Mouse (Mus musculus): ENCODE measurements around the gene Coil. TPM values are rescaled to one million over a fixed set of nuclear protein-coding genes. Genes with fewer than 3 reads are reported as not detected.

Coil gene
- polyA plus RNA-seq, 1 experiment from 2014 or later: 18.3 TPM

GRCm38 (mm10) chr11:89017514-89018182 is 47.6 kb downstream of the Coil start:
- H3K9me3 ChIP-seq (replicated peaks): no peaks in the 10 kb centered on the region
- no peaks in the 10 kb centered on the region for H3K27me3 ChIP-seq
- no peak overlapping the region for H3K4me2 ChIP-seq
- H3K27ac ChIP-seq: no peak overlapping the region
- no peak for ATAC-seq (replicated peaks; ENCODE audit: low FRiP score)
- no peaks in the 10 kb centered on the region for H3K4me1 ChIP-seq
- no peak overlapping the region for H3K4me3 ChIP-seq (replicated peaks)
- 87% methylated on average over 9 of the region's 9 CpGs for WGBS
- H3K36me3 ChIP-seq: peaks cover 35% of the 10 kb centered on the region
- no peak overlapping the region for H3K9ac ChIP-seq

GRCm38 (mm10) chr11:89020681-89021305 is 50.7 kb downstream of the Coil start:
- no peak for ATAC-seq (replicated peaks; ENCODE audit: low FRiP score)
- Histone ChIP-seq H3K4me2 (no peak overlapping the region), H3K9me3 (replicated peaks) (no peaks in the 10 kb centered on the region), H3K4me3 (replicated peaks) (no peak overlapping the region), H3K27me3 (no peaks in the 10 kb centered on the region), H3K9ac (no peak overlapping the region), H3K4me1 (peaks cover 17% of the 10 kb centered on the region), H3K36me3 (peaks cover 18% of the 10 kb centered on the region), H3K27ac (no peak overlapping the region)
- 75% methylated on average over 9 of the region's 9 CpGs for WGBS

- peaks cover 20% of the 10 kb centered on the region for H3K4me1 ChIP-seq
- H3K27me3 ChIP-seq: no peaks in the 10 kb centered on the region
- H3K27ac ChIP-seq: no peak overlapping the region
- no peaks in the 10 kb centered on the region for H3K9me3 ChIP-seq (replicated peaks)
- 85% methylated on average over 7 of the region's 7 CpGs for WGBS
- no peak overlapping the region for H3K9ac ChIP-seq
- no peak overlapping the region for H3K4me2 ChIP-seq
- no peak for ATAC-seq (replicated peaks; ENCODE audit: low FRiP score)
- H3K4me3 ChIP-seq (replicated peaks): no peak overlapping the region
- peaks cover 10% of the 10 kb centered on the region; the same call in 1 of the 2 replicates for H3K36me3 ChIP-seq
These were observed 51.6 kb downstream of the Coil start for GRCm38 (mm10) chr11:89021687-89022086.

DNA sequence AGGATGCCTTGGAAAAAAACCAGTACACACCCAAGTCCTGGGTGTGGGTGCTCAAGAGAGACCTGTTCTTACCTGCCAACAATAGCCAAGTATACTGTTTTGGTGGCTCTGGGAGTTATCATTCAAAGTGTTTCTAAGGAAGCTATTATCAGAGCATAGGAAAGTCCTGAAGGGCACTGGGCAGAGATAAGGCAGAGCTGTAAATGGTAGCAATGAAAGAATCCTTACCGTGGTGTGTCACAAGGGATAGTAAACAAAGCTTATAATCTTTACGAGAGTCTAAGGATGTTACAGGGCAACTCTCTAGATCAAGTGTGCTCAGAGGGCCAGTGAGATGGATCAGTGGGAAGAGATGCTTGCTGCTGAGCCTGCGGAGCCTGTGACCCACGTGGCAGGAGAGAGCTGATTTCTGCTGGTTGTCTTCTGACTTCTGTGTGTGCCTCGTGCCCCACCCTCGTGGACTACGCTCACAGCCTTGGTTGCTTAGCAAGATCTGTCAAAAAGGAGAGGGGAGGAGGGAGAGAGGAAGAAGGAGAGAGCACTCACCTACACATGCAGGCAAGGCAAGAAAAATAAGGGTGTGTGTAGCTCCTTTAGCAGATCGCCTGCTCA is 52.2 kb downstream of the Coil start:
- ATAC-seq (replicated peaks; ENCODE audit: low FRiP score): no peak
- peaks cover 20% of the 10 kb centered on the region for H3K4me1 ChIP-seq
- peaks cover 6% of the 10 kb centered on the region; the same call in 1 of the 2 replicates for H3K36me3 ChIP-seq
- no peak overlapping the region for H3K9ac ChIP-seq
- no peak overlapping the region for H3K4me2 ChIP-seq
- no peaks in the 10 kb centered on the region for H3K9me3 ChIP-seq (replicated peaks)
- WGBS: 65% methylated on average over 8 of the region's 8 CpGs
- H3K27me3 ChIP-seq: no peaks in the 10 kb centered on the region
- no peak overlapping the region for H3K27ac ChIP-seq
- no peak overlapping the region for H3K4me3 ChIP-seq (replicated peaks)

DNA sequence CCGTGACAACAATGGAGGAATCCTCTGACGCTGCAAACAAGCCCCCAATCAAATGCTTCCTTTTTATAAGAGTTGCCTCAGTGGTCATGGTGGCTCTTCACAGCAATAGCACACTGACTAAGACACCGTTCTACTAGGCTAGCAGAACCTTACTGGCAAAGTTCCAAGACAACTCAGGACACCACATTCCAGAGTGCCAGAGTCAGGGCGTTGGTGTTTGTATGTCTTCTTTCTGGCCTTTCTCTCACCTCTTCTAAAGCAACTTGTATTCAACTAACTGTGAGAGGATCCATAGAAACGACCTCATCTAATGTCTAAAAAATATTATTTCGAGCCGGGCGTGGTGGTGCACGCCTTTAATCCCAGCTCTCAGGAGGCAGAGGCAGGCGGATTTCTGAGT is 53.4 kb downstream of the Coil start:
- 75% methylated on average over 10 of the region's 10 CpGs for WGBS
- H3K9ac ChIP-seq: no peak overlapping the region
- H3K27ac ChIP-seq: peak overlapping the region; percentile 84; the same call in 1 of the 2 replicates
- no peak overlapping the region for H3K4me2 ChIP-seq
- no peaks in the 10 kb centered on the region for H3K36me3 ChIP-seq
- no peak overlapping the region for H3K4me3 ChIP-seq (replicated peaks)
- no peak for ATAC-seq (replicated peaks; ENCODE audit: low FRiP score)
- H3K9me3 ChIP-seq (replicated peaks): no peaks in the 10 kb centered on the region
- no peaks in the 10 kb centered on the region for H3K27me3 ChIP-seq
- peaks cover 20% of the 10 kb centered on the region for H3K4me1 ChIP-seq

DNA sequence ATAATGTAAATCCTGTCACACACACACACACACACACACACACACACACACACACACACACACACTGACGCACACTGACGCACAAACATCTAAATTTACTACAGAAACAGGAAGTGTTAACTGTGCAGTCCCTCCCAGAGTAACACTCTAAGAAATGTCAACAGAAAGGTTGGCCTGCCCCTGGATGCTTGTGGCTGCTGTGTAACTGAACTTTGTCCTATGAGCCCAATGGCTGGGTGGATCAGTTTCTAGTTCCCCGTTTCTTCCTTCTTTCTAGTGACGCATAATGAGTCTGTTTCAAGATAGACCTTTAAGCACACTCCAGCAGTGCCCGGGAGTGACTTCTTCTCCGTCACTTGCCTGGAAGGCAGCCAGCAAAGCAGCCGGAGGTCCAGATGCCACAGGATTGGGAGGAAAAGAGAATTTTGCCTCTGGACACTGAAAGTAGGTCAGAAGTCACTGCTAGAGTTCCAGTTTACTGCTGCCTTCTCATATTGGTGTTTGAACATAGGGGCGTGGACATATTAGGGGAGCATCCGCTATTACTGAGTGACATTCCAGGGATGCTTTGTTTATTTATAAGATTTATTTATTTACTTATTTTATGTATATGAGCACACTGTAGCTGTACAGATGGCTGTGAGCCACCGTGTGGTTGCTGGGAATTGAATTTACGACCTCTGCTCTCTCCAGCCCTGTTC is 54.3 kb downstream of the Coil start:
- WGBS: 29% methylated on average over 11 of the region's 11 CpGs
- H3K27ac ChIP-seq: peak overlapping the region; percentile 84
- H3K9me3 ChIP-seq (replicated peaks): no peaks in the 10 kb centered on the region
- peak; percentile 77 for ATAC-seq (replicated peaks; ENCODE audit: low FRiP score)
- H3K4me3 ChIP-seq (replicated peaks): no peak overlapping the region
- no peaks in the 10 kb centered on the region for H3K36me3 ChIP-seq
- H3K4me2 ChIP-seq: peak overlapping the region; percentile 20; the same call in 1 of the 2 replicates
- no peak overlapping the region for H3K9ac ChIP-seq
- H3K4me1 ChIP-seq: peaks cover 20% of the 10 kb centered on the region
- no peaks in the 10 kb centered on the region for H3K27me3 ChIP-seq

DNA sequence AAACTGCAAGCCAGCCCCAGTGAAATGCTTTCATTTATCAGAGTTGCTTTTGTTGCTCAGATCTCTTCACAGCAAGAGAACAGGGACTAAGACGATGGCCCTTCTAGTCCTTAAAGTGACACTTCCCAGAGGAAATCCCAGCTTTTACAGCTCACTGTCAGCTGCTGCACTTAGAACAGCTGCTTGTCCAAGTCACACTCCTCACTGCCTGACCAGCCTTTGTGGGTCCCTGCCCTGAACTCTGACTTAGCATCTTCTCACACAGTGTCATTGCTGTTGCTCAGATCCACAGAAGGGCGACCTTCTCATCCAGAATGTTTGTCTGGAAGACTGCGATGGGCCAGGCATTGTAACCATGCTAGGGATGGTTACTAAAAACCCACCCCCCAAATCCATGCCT is 55.6 kb downstream of the Coil start:
- no peak overlapping the region for H3K27ac ChIP-seq
- peaks cover 20% of the 10 kb centered on the region for H3K4me1 ChIP-seq
- H3K9ac ChIP-seq: no peak overlapping the region
- no peak for ATAC-seq (replicated peaks; ENCODE audit: low FRiP score)
- H3K36me3 ChIP-seq: no peaks in the 10 kb centered on the region
- no peak overlapping the region for H3K4me2 ChIP-seq
- no peak overlapping the region for H3K4me3 ChIP-seq (replicated peaks)
- H3K27me3 ChIP-seq: no peaks in the 10 kb centered on the region
- no peaks in the 10 kb centered on the region for H3K9me3 ChIP-seq (replicated peaks)
- WGBS: 78% methylated on average over 3 of the region's 3 CpGs

GRCm38 (mm10) chr11:89026117-89026516 is 56.1 kb downstream of the Coil start:
- Histone ChIP-seq H3K4me3 (replicated peaks) (no peak overlapping the region), H3K4me2 (no peak overlapping the region)

DNA sequence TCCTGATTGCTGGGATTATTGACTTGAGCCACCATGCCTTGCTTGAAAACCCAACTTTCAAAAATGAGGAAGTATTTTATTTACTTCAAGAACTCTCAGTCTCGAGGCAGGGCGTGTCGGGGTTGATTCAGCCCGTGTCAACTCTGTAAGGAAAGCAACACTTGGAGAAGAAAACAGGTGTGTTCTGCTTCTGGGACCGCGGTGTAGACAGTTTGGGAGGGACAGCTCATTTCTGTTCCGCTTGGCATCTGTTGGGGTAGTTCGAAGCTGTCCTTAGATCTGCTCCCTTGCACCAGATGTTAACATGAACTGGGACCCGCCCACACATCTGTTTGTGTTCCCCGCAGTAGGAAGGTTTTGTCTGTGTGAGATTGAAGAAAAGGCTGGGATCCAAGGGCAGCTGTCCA is 57.9 kb downstream of the Coil start:
- Histone ChIP-seq H3K36me3 (no peaks in the 10 kb centered on the region), H3K4me3 (replicated peaks) (no peak overlapping the region), H3K4me1 (peaks cover 20% of the 10 kb centered on the region), H3K4me2 (no peak overlapping the region), H3K27me3 (no peaks in the 10 kb centered on the region), H3K27ac (no peak overlapping the region), H3K9me3 (replicated peaks) (no peaks in the 10 kb centered on the region), H3K9ac (no peak overlapping the region)
- 59% methylated on average over 10 of the region's 10 CpGs for WGBS
- ATAC-seq (replicated peaks; ENCODE audit: low FRiP score): no peak

More at GRCm38 (mm10) chr11:89026117-89026516, 56.1 kb downstream of the Coil start:
- no peak for ATAC-seq (replicated peaks; ENCODE audit: low FRiP score)
- H3K9me3 ChIP-seq (replicated peaks): no peaks in the 10 kb centered on the region
- no peaks in the 10 kb centered on the region for H3K36me3 ChIP-seq
- no peak overlapping the region for H3K27ac ChIP-seq
- WGBS: 91% methylated on average over 3 of the region's 3 CpGs
- H3K9ac ChIP-seq: no peak overlapping the region
- peaks cover 20% of the 10 kb centered on the region for H3K4me1 ChIP-seq
- H3K27me3 ChIP-seq: no peaks in the 10 kb centered on the region

GRCm38 (mm10) chr11:89028871-89029405 is 58.9 kb downstream of the Coil start:
- Histone ChIP-seq H3K4me2 (no peak overlapping the region), H3K4me3 (replicated peaks) (no peak overlapping the region), H3K4me1 (peaks cover 20% of the 10 kb centered on the region), H3K9me3 (replicated peaks) (no peaks in the 10 kb centered on the region), H3K27me3 (no peaks in the 10 kb centered on the region), H3K9ac (no peak overlapping the region), H3K27ac (no peak overlapping the region), H3K36me3 (no peaks in the 10 kb centered on the region)
- WGBS: 49% methylated on average over 10 of the region's 10 CpGs
- ATAC-seq (replicated peaks; ENCODE audit: low FRiP score): no peak

DNA sequence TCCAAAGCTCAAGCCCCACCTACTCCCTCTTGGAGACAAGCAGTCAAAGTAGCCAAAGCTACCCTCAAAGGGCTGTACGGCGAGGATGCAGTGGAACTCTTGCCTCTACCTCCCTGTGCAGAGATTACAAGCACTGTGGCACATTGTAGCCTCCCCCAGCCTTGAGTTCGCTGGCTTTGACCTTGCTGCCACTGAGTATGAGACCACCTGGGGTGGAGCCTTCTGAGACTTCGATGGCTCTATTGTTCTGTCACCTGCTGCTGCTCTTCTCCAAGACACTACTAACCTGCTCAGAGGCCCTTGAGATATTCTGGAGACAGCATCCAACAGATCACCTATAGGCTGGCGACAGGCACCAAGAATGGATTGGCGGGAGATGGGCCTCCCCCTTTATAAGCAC is 60.5 kb downstream of the Coil start:
- H3K4me3 ChIP-seq (replicated peaks): no peak overlapping the region
- no peak overlapping the region for H3K27ac ChIP-seq
- no peaks in the 10 kb centered on the region for H3K9me3 ChIP-seq (replicated peaks)
- WGBS: 75% methylated on average over 6 of the region's 6 CpGs
- no peak for ATAC-seq (replicated peaks; ENCODE audit: low FRiP score)
- no peak overlapping the region for H3K9ac ChIP-seq
- peaks cover 5% of the 10 kb centered on the region; the same call in 1 of the 2 replicates for H3K4me1 ChIP-seq
- H3K36me3 ChIP-seq: no peaks in the 10 kb centered on the region
- H3K27me3 ChIP-seq: no peaks in the 10 kb centered on the region
- no peak overlapping the region for H3K4me2 ChIP-seq

DNA sequence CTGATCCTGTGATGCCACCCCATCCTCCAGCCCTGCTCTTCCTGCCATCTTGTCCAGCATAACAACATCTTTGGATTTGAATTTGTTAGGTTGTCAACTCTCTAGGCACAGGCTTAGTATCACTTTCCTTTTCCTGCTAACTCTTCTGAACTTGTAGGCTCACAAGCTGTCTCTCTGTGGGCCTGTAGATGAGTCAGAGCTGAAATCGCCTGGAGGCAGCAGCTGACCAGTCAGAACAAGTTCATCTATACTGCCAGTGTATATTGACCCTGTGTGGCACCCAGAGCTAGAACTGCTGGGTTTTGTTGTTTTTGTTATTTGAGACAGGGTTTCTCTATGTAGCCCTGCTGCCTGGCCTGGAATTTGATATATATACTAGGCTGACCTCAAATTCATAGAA is 61.1 kb downstream of the Coil start:
- H3K9ac ChIP-seq: no peak overlapping the region
- no peak overlapping the region for H3K4me3 ChIP-seq (replicated peaks)
- 21% methylated on average over 1 of the region's 1 CpGs for WGBS
- H3K27me3 ChIP-seq: no peaks in the 10 kb centered on the region
- H3K4me2 ChIP-seq: no peak overlapping the region
- ATAC-seq (replicated peaks; ENCODE audit: low FRiP score): no peak
- H3K27ac ChIP-seq: no peak overlapping the region
- no peaks in the 10 kb centered on the region for H3K36me3 ChIP-seq
- no peaks in the 10 kb centered on the region for H3K4me1 ChIP-seq
- H3K9me3 ChIP-seq (replicated peaks): no peaks in the 10 kb centered on the region

Data from kidney, embryonic 15.5 days (tissue).